Mouse (Mus musculus) lung, postnatal 0 days (tissue): ENCODE data around the gene Zswim1. TPM values are rescaled to one million over a fixed set of nuclear protein-coding genes. Genes with fewer than 3 reads are reported as not detected.

Experiments
- ATAC-seq: fragments of 200-750 bp; cut with Nextera tagmentation; 2 replicates; pipeline ENCODE4 v1.8.0; 2017; ENCODE audit warnings: moderate library complexity
- DNase-seq: peaks from one replicate; pipeline ENCODE4 v3.0.0-alpha.2; 2016; ENCODE audit warnings: low spot score
- H3K27ac ChIP-seq: fragments of 300-500 bp; sonication (generic); 2 replicates; pipeline ENCODE4 v1.5.1; 2014; ENCODE audit warnings: antibody characterized with exemption, mild to moderate bottlenecking, low read length, mixed read lengths
- H3K27me3 ChIP-seq: fragments of 300-500 bp; sonication (generic); replicated peaks from 2 replicates; pipeline ENCODE4 v1.6.1; 2014; ENCODE audit warnings: low read length, mixed read lengths; ENCODE audit not compliant: insufficient read depth
- H3K36me3 ChIP-seq: fragments of 300-500 bp; sonication (generic); 2 replicates; pipeline ENCODE4 v1.6.1; 2014; ENCODE audit warnings: low read length, mixed read lengths; ENCODE audit not compliant: insufficient read depth
- H3K4me1 ChIP-seq: fragments of 300-500 bp; sonication (generic); 2 replicates; pipeline ENCODE4 v1.6.1; 2014; ENCODE audit warnings: antibody characterized with exemption, low read depth, low read length, mixed read lengths; ENCODE audit not compliant: insufficient read depth
- H3K4me2 ChIP-seq: fragments of 300-500 bp; sonication (generic); replicated peaks from 2 replicates; pipeline ENCODE4 v1.6.1; 2014; ENCODE audit warnings: low read depth, mild to moderate bottlenecking, low read length, moderate library complexity, mixed read lengths
- H3K4me3 ChIP-seq: fragments of 300-500 bp; sonication (generic); 2 replicates; pipeline ENCODE4 v1.5.1; 2014; ENCODE audit warnings: low read depth, low read length
- H3K9ac ChIP-seq: fragments of 300-500 bp; sonication (generic); replicated peaks from 2 replicates; pipeline ENCODE4 v1.6.1; 2014; ENCODE audit warnings: low read depth, mild to moderate bottlenecking
- H3K9me3 ChIP-seq: fragments of 300-500 bp; sonication (generic); 2 replicates; pipeline ENCODE4 v1.6.1; 2016; ENCODE audit warnings: low read length, mixed read lengths
- CTCF ChIP-seq: IDR thresholded peaks from 2 replicates; pipeline ENCODE4 v1.5.1; 2016; ENCODE audit warnings: antibody characterized with exemption, mild to moderate bottlenecking
- EP300 ChIP-seq: IDR thresholded peaks from 2 replicates; pipeline ENCODE4 v1.6.1; 2016; ENCODE audit warnings: antibody characterized with exemption, mild to moderate bottlenecking, control low read depth
- WGBS: fragments of 180-500 bp; shearing (Covaris S2); extraction: QIAGEN DNeasy Blood & Tissue Kit; methylation state at CpG from one replicate; pipeline ENCODE4 v1.1.7; 2014; 5-methylcytosine and 5-hydroxymethylcytosine counted together
- polyA plus RNA-seq: library from polyadenylated mRNA; unstranded; fragments of >200 nt; fragmentation: Nextera tagmentation; extraction: Ambion mirVana; gene quantifications from 2 replicates; pipeline ENCODE4 v1.2.1, GENCODE M21; 2015

Gene Zswim1
- polyA plus RNA-seq, 1 experiment from 2014 or later: 8.1 TPM

- no peak overlapping the region for H3K27ac ChIP-seq
- no peak overlapping the region for H3K9ac ChIP-seq
- H3K4me2 ChIP-seq: no peak overlapping the region
- no peaks in the 10 kb centered on the region for H3K27me3 ChIP-seq
- TF ChIP-seq CTCF (no peak), EP300 (no peak)
- 85% methylated on average over 6 of the region's 6 CpGs for WGBS
- H3K4me3 ChIP-seq: no peak overlapping the region
- H3K9me3 ChIP-seq: no peaks in the 10 kb centered on the region
- H3K36me3 ChIP-seq: peaks cover 9% of the 10 kb centered on the region
- no peaks in the 10 kb centered on the region for H3K4me1 ChIP-seq
- no peak for ATAC-seq
- DNase-seq: no peak
Observed at GRCm38 (mm10) chr2:164821060-164821459, 1.4 kb upstream of the Zswim1 start.

- Histone ChIP-seq H3K9ac (peak overlapping the region; percentile 64), H3K4me1 (no peaks in the 10 kb centered on the region), H3K27me3 (no peaks in the 10 kb centered on the region), H3K4me2 (peak overlapping the region; percentile 84), H3K4me3 (peak overlapping the region; percentile 74), H3K36me3 (peaks cover 12% of the 10 kb centered on the region), H3K9me3 (no peaks in the 10 kb centered on the region), H3K27ac (peak overlapping the region; percentile 78)
- 2% methylated on average over 10 of the region's 10 CpGs for WGBS
- TF ChIP-seq EP300 (peak; percentile 12; the same call in 1 of the 2 replicates), CTCF (peak; percentile 54)
- ATAC-seq (peak; percentile 72), DNase-seq (peak; percentile 71)
Observed at GRCm38 (mm10) chr2:164823181-164823585, 697 bp downstream of the Zswim1 start.

- ATAC-seq (no peak), DNase-seq (no peak)
- Histone ChIP-seq H3K9ac (no peak overlapping the region), H3K27me3 (no peaks in the 10 kb centered on the region), H3K4me1 (no peaks in the 10 kb centered on the region), H3K36me3 (peaks cover 12% of the 10 kb centered on the region), H3K4me2 (no peak overlapping the region), H3K9me3 (no peaks in the 10 kb centered on the region), H3K27ac (no peak overlapping the region), H3K4me3 (no peak overlapping the region)
- 93% methylated on average over 4 of the region's 4 CpGs for WGBS
- TF ChIP-seq CTCF: no peak
Observed at GRCm38 (mm10) chr2:164823969-164824368, 1.5 kb downstream of the Zswim1 start.

- H3K27ac ChIP-seq: no peak overlapping the region
- WGBS: 95% methylated on average over 17 of the region's 17 CpGs
- no peak overlapping the region for H3K4me3 ChIP-seq
- no peaks in the 10 kb centered on the region for H3K4me1 ChIP-seq
- peaks cover 12% of the 10 kb centered on the region for H3K36me3 ChIP-seq
- TF ChIP-seq CTCF: no peak
- TF ChIP-seq EP300: no peak
- H3K4me2 ChIP-seq: no peak overlapping the region
- H3K9ac ChIP-seq: no peak overlapping the region
- no peak for DNase-seq
- H3K27me3 ChIP-seq: no peaks in the 10 kb centered on the region
- ATAC-seq: no peak
- H3K9me3 ChIP-seq: no peaks in the 10 kb centered on the region
Observed at GRCm38 (mm10) chr2:164825521-164825920, 3.0 kb downstream of the Zswim1 start.

- Histone ChIP-seq H3K27ac (no peak overlapping the region), H3K9me3 (no peaks in the 10 kb centered on the region), H3K36me3 (peaks cover 12% of the 10 kb centered on the region), H3K4me2 (no peak overlapping the region), H3K4me1 (no peaks in the 10 kb centered on the region; the same call in 1 of the 2 replicates), H3K9ac (no peak overlapping the region), H3K4me3 (no peak overlapping the region), H3K27me3 (no peaks in the 10 kb centered on the region)
- TF ChIP-seq EP300: no peak
- TF ChIP-seq CTCF: no peak
- no peak for DNase-seq
- 90% methylated on average over 15 of the region's 16 CpGs for WGBS
- ATAC-seq: no peak
Observed at GRCm38 (mm10) chr2:164827146-164827850, 4.8 kb downstream of the Zswim1 start.

GRCm38 (mm10) chr2:164828437-164828836, 6.0 kb downstream of the Zswim1 start, which contains the start of gene Spata25:
Spata25 (minus strand) TSS chr2:164828537.
- ATAC-seq (no peak), DNase-seq (no peak)
- H3K27ac ChIP-seq: no peak within 1 kb of the TSS
- no peak within 1 kb of the TSS for H3K4me3 ChIP-seq
- peaks cover 12% of the 10 kb centered on the region for H3K36me3 ChIP-seq
- H3K9me3 ChIP-seq: no peaks in the 10 kb centered on the region
- no peaks in the 10 kb centered on the region for H3K27me3 ChIP-seq
- H3K4me1 ChIP-seq: no peaks in the 10 kb centered on the region; the same call in 1 of the 2 replicates
- H3K4me2 ChIP-seq: no peak within 1 kb of the TSS
- H3K9ac ChIP-seq: no peak within 1 kb of the TSS
- 86% methylated on average over 6 of the region's 6 CpGs for WGBS
- TF ChIP-seq CTCF (no peak), EP300 (no peak)
